Mouse (Mus musculus) brain, adult 2 months (tissue): ENCODE data around the gene Kmt2a.

Experiments used
- DNase-seq: peaks from one replicate; pipeline ENCODE4 v3.0.0; 2011; ENCODE audit warnings: low read depth, low spot score

The Kmt2a gene

DNA sequence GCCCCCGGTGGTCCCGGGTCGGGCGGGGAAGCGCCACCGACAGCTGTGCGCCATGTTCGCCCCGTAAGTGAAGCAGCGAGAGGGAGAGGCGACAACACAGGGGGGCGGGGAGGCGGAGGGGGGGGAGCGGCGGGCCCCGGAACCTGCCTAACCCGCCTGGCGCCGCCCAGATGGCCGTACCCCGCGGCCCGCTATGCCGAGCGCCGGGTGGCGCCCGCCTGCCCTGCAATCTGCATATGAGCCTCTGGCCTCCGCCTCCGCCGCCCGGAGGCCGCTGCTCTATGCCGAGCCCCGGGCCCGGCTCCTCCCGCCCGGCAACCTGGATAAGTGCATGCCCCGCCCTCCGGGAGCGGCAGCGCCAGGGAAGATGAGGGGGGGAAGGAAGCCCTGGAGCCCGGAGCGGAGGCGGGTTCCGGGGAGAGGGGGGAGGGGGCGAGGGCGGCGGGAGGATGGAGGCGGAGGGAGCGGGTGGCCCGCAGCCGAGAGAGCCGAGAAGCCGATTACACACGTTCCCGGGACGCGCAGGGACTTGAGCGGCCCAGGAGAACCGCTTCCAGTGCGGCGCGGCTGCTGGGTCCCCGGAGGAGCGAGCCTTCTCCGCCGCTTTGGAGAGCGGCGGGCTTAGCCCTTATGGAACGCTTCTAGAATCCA lies at the start of gene Kmt2a:
Gene Kmt2a (minus strand): TSS at position 76 of the 651 bp plus-strand sequence.
- peak; percentile 99 for DNase-seq

DNA sequence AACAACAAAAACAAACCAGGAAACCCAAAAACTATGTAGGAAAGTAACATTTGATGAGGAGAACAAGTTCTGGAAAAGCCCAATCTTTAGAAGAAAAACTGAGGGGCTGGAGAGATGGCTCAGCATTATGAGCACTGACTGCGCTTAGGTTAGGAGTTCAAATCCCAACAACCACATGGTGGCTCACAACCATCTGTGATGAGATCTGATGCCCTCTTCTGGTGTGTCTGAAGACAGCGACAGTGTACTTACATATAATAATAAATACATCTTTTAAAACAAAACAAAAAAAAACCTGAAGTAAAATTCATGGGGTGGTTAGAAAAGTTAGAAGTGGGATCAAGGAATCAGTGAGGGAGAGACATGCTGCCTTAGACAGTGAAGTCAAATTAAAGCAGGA lies 40.4 kb upstream of the Kmt2a start:
- no peak for DNase-seq

DNA sequence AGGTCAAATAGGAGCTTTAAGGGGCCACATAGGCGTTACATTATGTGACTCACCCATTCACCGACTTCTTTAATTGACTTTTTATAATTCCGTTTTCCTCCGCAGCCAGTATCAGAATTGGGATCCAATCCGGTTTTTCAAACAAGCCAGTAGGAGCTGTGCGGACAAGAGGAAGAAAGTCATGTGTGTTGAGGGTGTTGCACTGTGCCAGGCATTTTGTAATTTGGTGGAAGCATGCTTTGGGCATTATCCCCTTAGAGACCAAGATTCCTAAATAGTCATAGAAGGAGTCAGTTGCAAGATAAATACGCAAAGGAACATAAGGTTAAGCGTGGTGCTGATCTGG lies 40.0 kb upstream of the Kmt2a start:
- DNase-seq: no peak

DNA sequence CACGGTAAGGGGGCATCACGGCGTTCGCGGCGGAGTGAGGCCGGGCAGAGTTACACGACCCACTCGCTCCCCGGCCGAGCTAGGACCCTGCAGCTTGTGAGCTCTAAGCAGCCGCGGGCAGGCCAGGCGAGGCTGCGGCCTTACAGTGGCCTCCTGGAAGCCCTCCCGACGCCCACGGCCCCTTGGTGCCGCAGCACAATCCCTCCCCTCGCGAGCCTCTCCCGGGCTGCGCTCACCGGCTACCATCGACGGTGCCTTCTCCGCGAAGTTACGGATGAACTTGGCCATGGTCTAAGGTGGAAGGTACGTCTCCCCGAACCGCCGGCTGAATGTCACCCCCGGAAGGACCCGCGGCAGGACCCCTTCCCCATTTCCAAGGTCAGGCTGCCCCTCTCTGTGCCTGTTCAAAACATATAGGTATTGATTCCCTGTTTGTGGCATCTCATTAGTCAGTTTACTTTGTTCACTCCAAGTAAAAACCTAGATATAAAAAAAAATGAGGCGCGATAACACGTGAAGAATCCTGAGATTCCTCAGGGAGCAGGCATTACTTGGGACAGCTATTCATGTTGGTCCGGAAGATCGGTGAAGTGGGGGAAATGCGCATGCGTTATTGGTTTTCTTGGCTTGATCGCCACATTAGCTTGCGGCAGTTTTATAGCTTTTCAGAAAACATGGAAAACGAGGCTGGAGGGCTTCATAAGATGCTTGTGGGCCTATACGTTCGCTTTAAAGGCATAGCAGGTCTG lies 39.5 kb upstream of the Kmt2a start, which contains the start of gene Atp5l:
Gene Atp5l (minus strand): TSS at position 369 of the 749 bp plus-strand sequence.
- DNase-seq: peak; percentile 99

DNA sequence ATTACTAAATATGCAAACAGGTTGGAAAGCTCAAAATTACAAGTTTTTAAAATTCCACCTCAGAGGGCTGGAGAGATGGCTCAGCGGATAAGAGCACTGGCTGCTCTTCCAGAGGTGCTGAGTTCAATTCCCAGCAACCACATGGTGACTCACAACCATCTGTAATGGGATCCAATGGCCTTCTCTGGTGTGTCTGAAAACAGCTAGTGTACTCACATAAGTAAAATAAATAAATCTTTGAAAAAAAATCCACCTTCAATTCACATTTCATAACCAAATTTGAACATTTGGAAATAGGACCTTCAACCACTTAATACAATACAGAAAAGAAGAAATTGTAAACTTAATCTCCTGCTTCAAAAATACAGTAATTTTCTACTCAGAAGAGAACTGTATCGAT lies 38.5 kb upstream of the Kmt2a start:
- DNase-seq: no peak

DNA sequence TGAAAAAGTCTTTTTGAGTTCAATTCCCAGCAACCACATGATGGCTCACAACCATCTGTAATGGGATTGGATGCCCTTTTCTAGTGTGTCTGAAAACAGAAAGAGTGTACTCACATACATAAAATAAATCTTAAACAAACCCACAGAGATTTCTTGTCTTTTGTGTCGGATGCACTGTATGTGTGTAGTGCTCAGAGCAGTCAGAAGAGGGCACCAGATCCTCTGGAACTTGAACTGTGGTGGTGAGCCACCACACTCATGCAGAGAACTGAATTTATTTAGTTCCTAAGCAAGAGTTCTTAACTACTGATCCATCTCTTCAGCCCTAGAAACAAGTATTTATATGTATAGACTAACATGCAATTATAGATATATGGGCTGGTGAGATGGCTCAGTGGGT lies 35.1 kb upstream of the Kmt2a start:
- DNase-seq: peak; percentile 67

DNA sequence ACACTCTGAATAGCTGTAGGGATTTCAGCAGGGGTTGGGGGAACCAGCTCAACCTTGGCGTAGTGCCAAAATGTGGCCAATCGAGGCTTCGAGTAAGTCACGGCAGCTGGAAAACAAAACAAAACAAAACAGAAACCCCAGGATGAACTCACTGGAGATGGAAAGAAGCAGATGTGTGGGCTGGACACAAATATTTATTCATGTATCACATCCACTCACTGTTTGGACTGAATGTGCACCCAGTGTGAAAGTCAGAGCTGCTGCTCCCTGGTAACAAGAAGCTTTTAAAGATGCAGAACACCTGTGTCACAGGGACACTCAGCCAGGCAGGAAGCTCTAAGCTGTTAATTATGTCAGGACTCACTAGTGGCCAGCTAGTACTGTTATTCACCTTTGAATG lies 33.6 kb upstream of the Kmt2a start:
- peak; percentile 29 for DNase-seq

DNA sequence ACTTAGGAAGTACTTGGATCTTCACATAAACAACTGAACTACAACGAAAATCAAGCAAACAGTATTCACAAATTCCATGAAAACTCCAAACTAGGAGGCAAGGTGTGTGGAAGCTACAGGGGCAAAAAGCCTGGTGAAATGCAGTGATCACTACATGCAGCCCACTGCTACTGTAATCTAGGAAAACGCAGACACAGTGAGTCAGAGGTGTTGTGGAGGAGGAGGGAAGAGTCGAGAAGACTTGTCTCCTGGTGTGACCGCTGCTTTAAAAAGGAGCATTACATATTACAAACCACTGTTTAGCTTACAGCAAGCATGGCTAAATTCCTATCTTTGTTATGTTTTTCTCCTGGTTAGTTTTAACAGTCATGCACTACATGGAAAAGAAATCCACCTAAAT lies 30.3 kb upstream of the Kmt2a start:
- DNase-seq: peak; percentile 80

DNA sequence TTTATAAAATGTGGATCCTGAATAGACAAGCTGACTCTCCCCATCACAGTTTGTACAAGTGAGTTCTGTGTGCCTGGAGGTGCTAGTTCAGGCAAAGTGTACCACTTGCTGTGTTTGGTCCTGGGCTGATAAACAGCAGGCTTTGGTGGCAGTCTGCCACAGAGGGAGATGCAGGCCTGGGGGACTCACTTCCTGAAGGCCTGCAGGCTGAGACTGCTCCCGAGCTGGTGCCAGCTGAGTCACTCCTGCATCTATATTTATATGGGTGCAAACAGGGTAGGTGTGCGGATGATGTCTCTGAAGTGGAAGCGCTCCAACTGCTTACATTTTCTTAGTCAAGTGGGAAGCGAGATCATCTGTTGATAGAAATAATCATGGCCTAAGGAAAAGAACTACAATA lies 24.5 kb upstream of the Kmt2a start:
- peak; percentile 95 for DNase-seq

DNA sequence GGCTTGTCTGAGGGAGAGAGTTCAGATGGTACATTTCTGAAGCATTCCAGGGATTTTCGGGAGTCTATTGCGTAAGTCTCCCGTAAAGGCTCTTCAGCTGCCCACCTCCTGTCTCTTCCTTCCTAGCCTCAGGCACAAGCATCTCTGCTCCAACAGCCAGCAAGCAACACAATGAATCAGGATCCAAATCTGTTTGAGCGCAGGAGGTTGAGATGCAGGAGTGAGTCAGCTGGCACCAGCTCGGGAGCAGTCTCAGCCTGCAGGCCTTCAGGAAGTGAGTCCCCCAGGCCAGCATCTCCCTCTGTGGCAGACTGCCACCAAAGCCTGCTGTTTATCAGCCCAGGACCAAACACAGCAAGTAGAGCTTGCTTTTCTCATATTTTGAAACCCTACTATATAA lies 23.9 kb upstream of the Kmt2a start:
- DNase-seq: peak; percentile 98

DNA sequence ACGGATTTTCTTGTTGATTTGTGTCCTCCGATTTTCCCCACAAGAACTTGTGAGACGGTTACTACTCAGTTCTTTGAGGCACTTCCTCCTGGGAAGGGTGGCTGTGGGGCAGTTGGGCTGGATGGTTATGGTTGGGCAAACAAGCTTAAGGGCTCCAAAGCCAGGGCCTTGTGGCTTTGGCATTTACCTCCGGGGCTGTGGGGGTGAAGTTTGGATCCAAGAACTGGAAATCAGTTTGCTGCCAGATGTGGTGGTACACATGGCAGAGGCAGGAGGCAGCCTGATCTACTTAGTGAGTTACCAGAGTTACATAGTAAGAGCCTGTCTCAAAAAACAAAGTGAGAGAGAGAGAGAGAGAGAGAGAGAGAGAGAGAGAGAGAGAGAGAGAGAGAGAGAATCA lies 22.8 kb upstream of the Kmt2a start:
- DNase-seq: no peak

DNA sequence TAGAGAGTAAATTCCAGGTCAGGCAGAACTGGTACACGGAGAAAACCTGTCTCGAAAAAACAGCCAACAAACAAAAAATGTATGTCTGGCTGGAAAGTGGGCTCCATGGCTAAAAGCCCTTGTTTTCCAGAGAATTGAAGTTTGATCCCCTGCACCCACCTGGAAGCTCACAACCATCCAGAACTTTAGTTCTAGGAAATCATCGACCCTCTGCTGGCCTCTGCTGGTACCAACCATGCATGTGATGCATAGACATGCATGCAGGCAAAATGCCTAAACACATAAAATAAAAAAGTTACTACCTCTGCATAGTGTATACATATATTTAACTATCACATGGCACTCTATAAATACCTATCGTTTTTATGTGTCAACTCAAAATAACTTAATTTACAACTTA lies 19.3 kb upstream of the Kmt2a start:
- DNase-seq: no peak

DNA sequence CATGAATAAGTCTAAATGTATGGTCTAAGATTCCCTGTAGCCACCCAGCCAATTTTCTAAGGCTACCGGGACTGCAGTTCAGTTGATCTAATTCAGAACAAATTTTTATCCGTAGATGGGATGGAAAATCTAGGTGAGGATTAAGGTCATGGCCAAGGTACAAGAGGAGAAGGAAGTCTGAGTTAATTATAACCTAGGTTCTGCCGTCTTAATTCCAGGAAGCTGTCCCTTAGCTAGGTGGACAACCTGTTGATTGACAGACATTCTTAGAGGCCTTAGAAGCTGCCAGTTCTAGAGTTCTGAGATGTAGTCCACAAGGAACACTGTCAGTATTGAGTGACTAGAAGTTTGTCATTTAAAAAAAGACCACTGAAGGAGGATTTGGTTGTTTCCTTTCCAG lies 18.6 kb upstream of the Kmt2a start:
- DNase-seq: no peak

DNA sequence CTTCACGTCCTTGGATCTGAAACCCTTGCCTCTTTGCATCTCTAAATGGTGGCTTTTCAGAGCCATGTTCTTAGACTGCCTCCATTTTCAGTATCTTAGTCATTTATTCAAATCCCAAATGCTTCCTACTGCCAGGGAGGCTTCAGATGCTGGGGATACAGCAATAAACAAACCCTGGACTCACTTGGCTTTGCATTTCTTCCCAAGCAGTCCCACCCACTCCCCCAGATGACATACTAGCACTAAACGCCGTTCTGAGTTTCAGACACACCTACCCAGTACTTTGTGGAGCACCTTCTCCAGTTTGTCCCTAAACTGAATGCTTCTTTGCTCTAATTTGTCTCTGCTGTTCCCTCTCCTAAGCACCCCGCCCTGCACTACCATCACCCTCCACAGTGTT lies 15.9 kb upstream of the Kmt2a start:
- DNase-seq: peak; percentile 66

DNA sequence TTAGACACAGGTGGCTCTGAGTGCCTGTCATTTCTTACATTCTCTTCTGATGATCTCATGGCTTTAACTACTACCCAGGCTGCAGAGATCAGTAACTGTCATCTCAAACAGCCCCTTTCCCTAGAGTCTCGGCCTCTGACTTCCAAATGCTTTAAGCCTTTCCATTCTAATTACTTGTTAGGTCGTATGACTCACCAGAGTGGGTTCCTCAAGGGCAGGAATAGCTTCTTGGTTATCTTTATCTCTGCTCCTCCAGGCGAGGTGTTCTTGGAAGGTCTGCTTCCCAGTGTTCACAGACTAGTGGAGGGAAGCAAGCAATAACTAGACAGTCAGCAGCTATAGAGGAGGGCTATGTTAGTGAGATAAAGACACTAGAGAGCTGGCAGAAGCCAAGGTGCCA lies 11.6 kb upstream of the Kmt2a start:
- peak; percentile 67 for DNase-seq

DNA sequence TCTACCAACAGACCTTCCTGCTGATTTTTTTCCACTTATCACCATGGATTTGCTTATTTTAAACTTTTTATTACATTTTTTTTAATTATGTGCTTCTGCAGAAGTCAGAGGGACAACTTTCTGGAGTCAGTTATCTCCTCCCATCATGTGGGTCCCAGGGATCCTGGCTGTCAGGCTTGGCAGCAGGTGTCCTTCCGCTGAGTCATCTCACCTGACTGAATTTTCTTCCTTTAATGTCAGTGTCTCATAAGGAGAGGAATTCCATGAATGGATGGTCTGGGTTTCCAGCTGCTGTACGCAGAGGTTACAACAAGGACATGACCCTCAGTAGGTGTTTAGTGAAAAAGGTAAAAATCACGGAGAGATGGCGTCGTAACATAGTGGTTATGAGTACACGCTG lies 10.1 kb upstream of the Kmt2a start:
- DNase-seq: no peak

DNA sequence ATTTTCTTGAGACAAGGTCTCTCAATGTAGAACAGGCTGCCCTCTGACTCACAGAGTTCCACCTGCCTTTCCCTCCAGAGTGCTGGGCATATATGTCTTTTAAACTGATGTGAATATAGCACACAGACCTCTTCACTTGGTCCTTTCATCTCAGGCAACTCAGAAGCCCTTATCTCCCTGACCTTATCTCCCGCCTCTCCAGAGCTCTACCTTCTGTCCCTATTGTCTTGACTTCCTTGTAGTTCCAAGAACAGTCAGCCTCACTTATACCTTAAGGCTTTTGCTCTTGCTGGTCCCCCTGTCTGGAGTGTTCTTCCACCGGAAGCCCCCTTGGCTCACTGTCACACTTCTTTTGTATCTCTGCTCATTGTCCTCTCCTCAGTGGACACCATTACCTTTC lies 9.0 kb upstream of the Kmt2a start:
- DNase-seq: no peak

DNA sequence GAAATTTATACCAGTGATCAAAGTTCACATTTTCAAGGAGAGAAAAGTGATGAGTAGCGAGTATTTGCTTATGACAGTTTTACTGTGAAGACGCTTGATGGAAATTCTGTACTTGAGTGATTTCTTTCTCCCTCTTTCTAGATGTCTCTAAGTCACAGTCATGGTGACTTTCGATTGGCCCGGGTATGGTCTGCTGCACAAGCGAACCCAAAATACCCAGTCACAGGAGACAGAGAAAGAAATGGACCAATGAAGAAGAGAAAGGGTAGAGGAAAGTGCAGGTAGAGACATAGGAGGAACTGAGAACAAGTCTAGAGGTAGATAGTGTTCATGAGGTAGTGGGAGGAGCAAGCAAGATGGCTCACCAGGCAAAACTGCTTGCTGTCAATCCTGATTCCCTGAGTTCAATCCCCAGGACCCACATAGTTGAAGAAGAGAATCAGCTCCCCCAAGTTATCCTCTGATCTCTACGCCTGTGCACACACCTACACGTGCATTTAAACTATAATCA lies 7.1 kb upstream of the Kmt2a start:
- DNase-seq: no peak

DNA sequence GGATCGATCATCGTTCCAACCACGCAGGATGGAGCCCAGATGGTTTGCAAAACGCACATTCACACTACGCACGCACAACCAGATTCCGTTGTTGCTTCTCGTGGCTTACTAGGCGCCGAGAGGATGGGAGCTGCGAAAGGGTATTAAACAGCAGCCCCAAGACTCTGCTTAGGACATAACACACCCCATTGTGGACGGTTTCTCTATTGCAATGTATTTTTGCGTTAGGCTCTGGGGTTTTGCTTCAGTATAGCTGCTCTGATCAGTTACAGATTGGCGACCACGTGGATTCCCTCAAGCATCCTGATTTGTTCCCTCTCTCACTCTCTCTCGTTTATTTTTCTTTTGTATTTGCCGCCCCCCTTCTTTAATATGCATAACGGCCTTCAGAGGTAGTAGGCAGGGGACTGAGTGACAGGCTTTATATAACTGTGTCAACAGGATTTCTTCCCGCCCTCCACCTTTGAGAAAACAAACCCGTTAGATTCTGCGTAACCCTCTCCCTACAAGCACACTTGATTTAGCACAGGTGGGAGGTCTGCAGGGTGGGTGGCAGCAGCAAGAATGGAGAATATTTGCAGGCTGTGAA lies 2.0 kb upstream of the Kmt2a start:
- DNase-seq: peak; percentile 83

DNA sequence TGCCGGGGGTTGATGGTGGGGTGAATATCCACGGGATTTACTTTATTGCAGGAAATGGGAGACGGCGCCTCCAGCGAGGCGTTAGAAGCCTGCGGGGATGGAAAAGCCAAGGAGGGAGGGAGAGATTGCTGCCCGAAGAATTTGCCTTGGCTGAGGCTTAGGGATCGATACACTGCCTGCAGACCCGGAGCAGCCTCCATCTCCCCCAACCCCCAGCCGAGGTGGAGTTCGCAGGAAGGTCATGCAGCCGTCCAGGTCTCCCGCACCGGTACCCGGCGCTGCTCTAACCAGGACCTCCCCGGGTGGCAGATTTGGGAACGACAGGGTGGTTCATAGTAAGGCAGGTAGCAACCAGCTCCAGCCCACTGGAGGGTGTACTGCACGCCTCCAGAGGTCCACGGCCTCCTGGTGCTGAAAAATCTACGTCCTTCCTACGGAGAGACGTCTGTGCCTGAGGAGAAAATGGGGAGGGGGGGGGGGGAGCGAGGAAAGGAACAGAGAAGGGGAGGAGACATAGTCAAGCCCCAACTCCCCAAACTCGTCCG lies 1.4 kb upstream of the Kmt2a start:
- no peak for DNase-seq

DNA sequence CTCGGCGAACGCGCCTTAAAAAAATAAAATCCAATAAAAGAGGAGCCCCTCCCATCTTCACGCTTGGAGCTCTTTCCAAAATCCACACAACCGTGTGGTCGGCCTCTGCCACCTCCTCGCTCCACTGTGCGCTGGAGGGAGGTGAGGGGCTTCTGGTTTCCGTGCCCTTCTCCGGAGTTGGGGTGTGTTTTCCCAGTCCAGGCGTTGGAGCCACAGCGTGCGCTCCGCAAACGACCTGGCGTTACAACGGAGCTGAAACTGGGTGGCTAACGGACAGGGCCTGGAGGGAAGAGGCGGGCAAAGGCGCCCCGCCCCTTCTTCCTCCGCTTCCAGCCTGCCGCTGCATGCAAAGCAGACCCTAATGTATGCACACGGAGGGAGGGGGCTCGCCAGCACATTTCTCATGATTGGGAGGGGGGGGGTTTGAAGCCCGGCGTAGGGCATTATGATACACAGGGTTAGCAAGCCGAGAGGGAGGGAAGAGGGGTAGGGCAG lies 892 bp upstream of the Kmt2a start:
- peak; percentile 91 for DNase-seq

DNA sequence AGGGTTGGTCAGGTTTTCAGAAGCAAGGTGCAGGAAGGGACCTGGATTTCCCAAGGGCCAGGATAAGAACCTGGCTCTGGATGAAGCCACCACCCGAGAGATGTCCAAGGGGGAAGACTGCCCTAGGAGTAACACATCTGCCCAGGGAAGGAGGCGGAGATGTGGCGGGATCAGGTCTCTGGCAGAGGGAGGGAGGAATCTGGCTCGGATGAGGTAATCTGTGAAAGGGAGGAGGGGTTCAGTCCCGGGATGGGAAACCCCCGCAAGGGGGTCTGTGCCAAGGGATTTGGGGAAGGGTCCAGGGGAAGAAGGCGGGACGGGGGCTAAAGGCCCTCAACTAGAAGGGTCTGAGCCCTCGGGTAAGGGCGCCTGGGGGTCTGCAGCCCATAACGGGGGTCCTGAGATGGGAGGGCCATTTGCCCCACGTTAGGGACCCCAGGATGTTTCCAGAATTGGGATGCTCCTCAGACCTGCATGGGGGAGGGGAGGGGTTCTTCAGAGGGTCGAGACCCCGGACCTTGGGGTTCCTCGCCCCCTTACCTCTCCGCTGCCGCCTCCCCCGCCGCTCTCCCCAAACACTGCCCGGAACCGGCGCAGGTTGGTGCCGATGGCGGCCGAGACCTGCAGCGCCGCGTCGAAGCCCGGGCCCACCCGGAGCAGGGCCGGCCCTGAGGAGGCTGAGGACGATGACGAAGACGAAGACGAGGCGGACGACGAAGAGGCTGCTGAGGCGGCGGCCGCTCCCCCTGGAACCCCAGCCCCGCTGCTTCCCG lies 601 bp downstream of the Kmt2a start:
- peak; percentile 36 for DNase-seq
